Mouse (Mus musculus) lung, adult 2 months (tissue): ENCODE results near the gene Pipox.

ENCODE experiments used
- CTCF ChIP-seq: fragments of 200-500 bp; IDR thresholded peaks from 2 replicates; pipeline ENCODE4 v1.5.1; 2011; ENCODE audit warnings: mild to moderate bottlenecking, low read length, control low read depth; ENCODE audit not compliant: insufficient read depth
- POLR2A ChIP-seq: fragments of 200-500 bp; IDR thresholded peaks from 2 replicates; pipeline ENCODE4 v1.6.1; 2011; ENCODE audit warnings: low read depth, mild to moderate bottlenecking, control low read depth, low read length, borderline replicate concordance; ENCODE audit errors: extremely low read depth

DNA sequence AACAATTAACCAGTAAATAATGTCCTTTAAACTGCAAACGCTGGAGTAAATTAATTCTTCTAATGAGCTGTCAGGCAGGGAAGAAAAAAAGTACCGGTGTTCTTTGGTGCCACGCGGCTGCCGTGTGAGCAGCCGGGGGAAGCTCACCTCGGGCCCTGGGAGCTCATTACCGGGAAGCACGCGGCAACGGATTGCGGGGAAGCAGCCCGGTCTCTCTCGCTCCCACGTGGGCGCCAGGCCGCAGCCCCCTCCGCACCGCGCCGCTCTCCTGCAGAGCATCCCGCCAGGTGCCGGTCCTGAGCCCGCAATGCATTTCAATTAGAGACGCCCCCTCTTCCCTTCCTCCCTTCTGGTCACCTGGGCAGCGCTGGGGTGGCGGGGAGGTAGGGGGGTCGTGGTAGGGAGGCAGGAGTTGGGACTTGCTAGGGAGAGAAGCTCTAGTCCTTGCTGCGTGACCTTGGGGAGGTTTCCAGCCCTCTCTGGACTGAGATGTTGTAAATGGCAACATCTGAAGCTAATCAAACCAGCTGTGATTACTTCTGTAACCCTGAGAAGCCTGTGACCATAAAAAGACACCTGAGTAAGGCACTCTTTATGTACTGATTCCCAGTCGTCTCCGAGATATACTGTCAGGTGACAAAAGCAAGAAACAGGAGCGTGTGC, 20.8 kb upstream of the Pipox start:
- TF ChIP-seq POLR2A: no peak
- TF ChIP-seq CTCF: no peak
